Mouse (Mus musculus): Measurements from ENCODE around the gene Igfbp4.

GRCm38 (mm10) chr11:99060435-99060834, 19.4 kb downstream of the Igfbp4 start:
- TF ChIP-seq CTCF (IDR thresholded peaks at IDR 0.05; ENCODE audit: low read depth, low read length) (no peak), POLR2A (IDR thresholded peaks at IDR 0.05; ENCODE audit: borderline replicate concordance, low read depth, low read length) (no peak)
